Mouse (Mus musculus) hindbrain, embryonic 12.5 days (tissue): ENCODE results near the gene Nwd1. TPM values are rescaled to one million over a fixed set of nuclear protein-coding genes. Genes with fewer than 3 reads are reported as not detected.
A peak's percentile ranks its signal among the peaks of the same experiment; 100 is the strongest.

Experiments
- ATAC-seq: fragments of 200-750 bp; cut with Nextera tagmentation; 2 replicates; pipeline ENCODE4 v1.8.0; 2017; ENCODE audit warnings: moderate TSS enrichment; ENCODE audit not compliant: low FRiP score
- H3K27ac ChIP-seq: fragments of 300-500 bp; sonication (generic); 2 replicates; pipeline ENCODE4 v1.5.1; 2016; ENCODE audit warnings: mild to moderate bottlenecking
- H3K27me3 ChIP-seq: fragments of 300-500 bp; sonication (generic); 2 replicates; pipeline ENCODE4 v1.6.1; 2016; ENCODE audit warnings: mild to moderate bottlenecking
- H3K36me3 ChIP-seq: fragments of 300-500 bp; sonication (generic); 2 replicates; pipeline ENCODE4 v1.6.1; 2016; ENCODE audit warnings: mild to moderate bottlenecking
- H3K4me1 ChIP-seq: fragments of 300-500 bp; sonication (generic); 2 replicates; pipeline ENCODE4 v1.6.1; 2016
- H3K4me2 ChIP-seq: fragments of 300-500 bp; sonication (generic); replicated peaks from 2 replicates; pipeline ENCODE4 v1.6.1; 2016; ENCODE audit warnings: mild to moderate bottlenecking
- H3K4me3 ChIP-seq: fragments of 300-500 bp; sonication (generic); 2 replicates; pipeline ENCODE4 v1.5.1; 2016; ENCODE audit warnings: mild to moderate bottlenecking
- H3K9ac ChIP-seq: fragments of 300-500 bp; sonication (generic); 2 replicates; pipeline ENCODE4 v1.6.1; 2016; ENCODE audit warnings: mild to moderate bottlenecking, moderate library complexity
- H3K9me3 ChIP-seq: fragments of 300-500 bp; sonication (generic); replicated peaks from 2 replicates; pipeline ENCODE4 v1.6.1; 2016; ENCODE audit warnings: mild to moderate bottlenecking
- WGBS: fragments of 180-500 bp; shearing (Covaris S2); methylation state at CpG from one replicate; pipeline ENCODE4 v1.1.7; 2016; 5-methylcytosine and 5-hydroxymethylcytosine counted together
- polyA plus RNA-seq: library from polyadenylated mRNA; unstranded; fragments of >200 nt; fragmentation: Nextera tagmentation; extraction: Ambion mirVana; gene quantifications from 2 replicates; pipeline ENCODE4 v1.2.1, GENCODE M21; 2016

Nwd1 gene
- 0.64 and 0.68 TPM in 2 replicates for polyA plus RNA-seq

GRCm38 (mm10) chr8:72646060-72646767, at the start of gene Nwd1:
Gene Nwd1, plus strand, starts transcription at chr8:72646711.
- Histone ChIP-seq H3K9me3 (no peaks in the 10 kb centered on the region; the same call in 1 of the 2 replicates), H3K27me3 (no peaks in the 10 kb centered on the region), H3K4me1 (peaks cover 10% of the 10 kb centered on the region; the same call in 1 of the 2 replicates), H3K36me3 (no peaks in the 10 kb centered on the region), H3K9ac (no peak within 1 kb of the TSS), H3K27ac (peak within 1 kb of the TSS; percentile 73), H3K4me2 (0 out of 2 replicates have a peak within 1 kb of the TSS, but pooled peaks have one; percentile 8), H3K4me3 (no peak within 1 kb of the TSS)
- 53% methylated on average over 11 of the region's 11 CpGs for WGBS
- peak; percentile 91 for ATAC-seq

GRCm38 (mm10) chr8:72642885-72643284, 3.6 kb upstream of the Nwd1 start:
- H3K4me1 ChIP-seq, result peaks cover 10% of the 10 kb centered on the region; the same call in 1 of the 2 replicates
- no peak overlapping the region for H3K4me2 ChIP-seq
- WGBS, result 94% methylated on average over 1 of the region's 1 CpGs
- no peaks in the 10 kb centered on the region for H3K36me3 ChIP-seq
- no peak overlapping the region for H3K9ac ChIP-seq
- no peak overlapping the region for H3K27ac ChIP-seq
- H3K27me3 ChIP-seq, result no peaks in the 10 kb centered on the region
- H3K4me3 ChIP-seq, result no peak overlapping the region
- no peaks in the 10 kb centered on the region; the same call in 1 of the 2 replicates for H3K9me3 ChIP-seq
- no peak for ATAC-seq

GRCm38 (mm10) chr8:72644601-72645000, 1.9 kb upstream of the Nwd1 start:
- H3K4me3 ChIP-seq, result no peak overlapping the region
- no peak overlapping the region for H3K9ac ChIP-seq
- ATAC-seq, result no peak
- H3K27ac ChIP-seq, result no peak overlapping the region
- peaks cover 10% of the 10 kb centered on the region; the same call in 1 of the 2 replicates for H3K4me1 ChIP-seq
- no peaks in the 10 kb centered on the region for H3K27me3 ChIP-seq
- no peaks in the 10 kb centered on the region for H3K36me3 ChIP-seq
- no peak overlapping the region for H3K4me2 ChIP-seq
- WGBS, result 67% methylated on average over 4 of the region's 4 CpGs
- H3K9me3 ChIP-seq, result no peaks in the 10 kb centered on the region; the same call in 1 of the 2 replicates

- H3K9me3 ChIP-seq, result no peaks in the 10 kb centered on the region; the same call in 1 of the 2 replicates
- no peak overlapping the region for H3K9ac ChIP-seq
- H3K4me3 ChIP-seq, result no peak overlapping the region
- H3K4me2 ChIP-seq, result 0 out of 2 replicates have a peak overlapping the region, but pooled peaks have one; percentile 8
- H3K27me3 ChIP-seq, result no peaks in the 10 kb centered on the region
- H3K4me1 ChIP-seq, result peaks cover 10% of the 10 kb centered on the region; the same call in 1 of the 2 replicates
- no peaks in the 10 kb centered on the region for H3K36me3 ChIP-seq
- peak overlapping the region; percentile 73 for H3K27ac ChIP-seq
- WGBS, result 74% methylated on average over 5 of the region's 5 CpGs
- ATAC-seq, result peak; percentile 41; the same call in 1 of the 2 replicates
These were observed 245 bp downstream of the Nwd1 start for GRCm38 (mm10) chr8:72646768-72647143.

- Histone ChIP-seq H3K36me3 (no peaks in the 10 kb centered on the region), H3K4me2 (no peak overlapping the region), H3K27me3 (no peaks in the 10 kb centered on the region), H3K27ac (no peak overlapping the region), H3K9me3 (no peaks in the 10 kb centered on the region), H3K4me1 (peaks cover 22% of the 10 kb centered on the region), H3K4me3 (no peak overlapping the region), H3K9ac (no peak overlapping the region)
- no peak for ATAC-seq
- 89% methylated on average over 2 of the region's 2 CpGs for whole genome bisulfite sequencing
These were observed 4.2 kb downstream of the Nwd1 start for GRCm38 (mm10) chr8:72650697-72651096.

GRCm38 (mm10) chr8:72654565-72655521, 8.3 kb downstream of the Nwd1 start:
- Histone ChIP-seq H3K4me1 (peaks cover 12% of the 10 kb centered on the region), H3K27me3 (no peaks in the 10 kb centered on the region), H3K4me3 (no peak overlapping the region), H3K27ac (peak overlapping the region; percentile 82), H3K9me3 (no peaks in the 10 kb centered on the region), H3K9ac (peak overlapping the region; percentile 5; the same call in 1 of the 2 replicates), H3K36me3 (no peaks in the 10 kb centered on the region), H3K4me2 (peak overlapping the region; percentile 23)
- 19% methylated on average over 13 of the region's 13 CpGs for WGBS
- peak; percentile 95 for ATAC-seq

- WGBS, result 46% methylated on average over 3 of the region's 3 CpGs
- H3K4me1 ChIP-seq, result peaks cover 12% of the 10 kb centered on the region
- no peak overlapping the region for H3K4me2 ChIP-seq
- no peaks in the 10 kb centered on the region for H3K9me3 ChIP-seq
- H3K27ac ChIP-seq, result peak overlapping the region; percentile 82
- H3K36me3 ChIP-seq, result no peaks in the 10 kb centered on the region
- peak; percentile 71 for ATAC-seq
- H3K9ac ChIP-seq, result no peak overlapping the region; the same call in 1 of the 2 replicates
- H3K4me3 ChIP-seq, result no peak overlapping the region
- no peaks in the 10 kb centered on the region for H3K27me3 ChIP-seq
These were observed 9.0 kb downstream of the Nwd1 start for GRCm38 (mm10) chr8:72655522-72655912.

- Histone ChIP-seq H3K9ac (no peak overlapping the region), H3K27me3 (no peaks in the 10 kb centered on the region), H3K27ac (no peak overlapping the region), H3K4me1 (peaks cover 8% of the 10 kb centered on the region), H3K4me3 (no peak overlapping the region), H3K9me3 (no peaks in the 10 kb centered on the region), H3K36me3 (no peaks in the 10 kb centered on the region), H3K4me2 (no peak overlapping the region)
- no peak for ATAC-seq
- WGBS, result 73% methylated on average over 2 of the region's 2 CpGs
These were observed 13.5 kb downstream of the Nwd1 start for GRCm38 (mm10) chr8:72659967-72660366.

- ATAC-seq, result no peak
- H3K9ac ChIP-seq, result no peak overlapping the region
These were observed 17.7 kb downstream of the Nwd1 start for GRCm38 (mm10) chr8:72664107-72664652.

GRCm38 (mm10) chr8:72664757-72665156, 18.2 kb downstream of the Nwd1 start:
- no peak overlapping the region for H3K27ac ChIP-seq
- no peak overlapping the region for H3K4me2 ChIP-seq
- H3K4me1 ChIP-seq, result no peaks in the 10 kb centered on the region
- no peaks in the 10 kb centered on the region for H3K27me3 ChIP-seq
- H3K9me3 ChIP-seq, result no peaks in the 10 kb centered on the region
- WGBS, result 85% methylated on average over 5 of the region's 5 CpGs
- no peak overlapping the region for H3K9ac ChIP-seq
- no peak overlapping the region for H3K4me3 ChIP-seq
- ATAC-seq, result no peak
- H3K36me3 ChIP-seq, result no peaks in the 10 kb centered on the region

More at GRCm38 (mm10) chr8:72664107-72664652, 17.7 kb downstream of the Nwd1 start:
- Histone ChIP-seq H3K36me3 (no peaks in the 10 kb centered on the region), H3K4me1 (no peaks in the 10 kb centered on the region), H3K27ac (no peak overlapping the region), H3K27me3 (no peaks in the 10 kb centered on the region), H3K9me3 (no peaks in the 10 kb centered on the region), H3K4me3 (no peak overlapping the region), H3K4me2 (no peak overlapping the region)
- WGBS, result 84% methylated on average over 3 of the region's 3 CpGs

- H3K9me3 ChIP-seq, result no peaks in the 10 kb centered on the region
- WGBS, result 79% methylated on average over 5 of the region's 5 CpGs
- H3K27me3 ChIP-seq, result no peaks in the 10 kb centered on the region
- H3K4me1 ChIP-seq, result no peaks in the 10 kb centered on the region
- H3K4me3 ChIP-seq, result no peak overlapping the region
- H3K36me3 ChIP-seq, result no peaks in the 10 kb centered on the region
- no peak overlapping the region for H3K9ac ChIP-seq
- ATAC-seq, result no peak
- H3K27ac ChIP-seq, result no peak overlapping the region
- no peak overlapping the region for H3K4me2 ChIP-seq
These were observed 18.9 kb downstream of the Nwd1 start for GRCm38 (mm10) chr8:72665405-72665804.

GRCm38 (mm10) chr8:72668925-72669324, 22.4 kb downstream of the Nwd1 start:
- Histone ChIP-seq H3K27ac (no peak overlapping the region), H3K4me2 (no peak overlapping the region), H3K9me3 (no peaks in the 10 kb centered on the region), H3K27me3 (no peaks in the 10 kb centered on the region), H3K4me3 (no peak overlapping the region), H3K36me3 (no peaks in the 10 kb centered on the region), H3K4me1 (no peaks in the 10 kb centered on the region), H3K9ac (no peak overlapping the region)
- ATAC-seq, result no peak
